Mouse (Mus musculus) embryonic facial prominence, embryonic 10.5 days (tissue): ENCODE measurements around the gene Ptprt. TPM values are rescaled to one million over a fixed set of nuclear protein-coding genes. Genes with fewer than 3 reads are reported as not detected.

ENCODE experiments used
- DNase-seq: peaks from one replicate; pipeline ENCODE4 v3.0.0-alpha.2; 2017; ENCODE audit warnings: low spot score
- H3K27ac ChIP-seq: fragments of 300-500 bp; sonication (generic); replicated peaks from 2 replicates; pipeline ENCODE4 v1.5.1; 2016; ENCODE audit warnings: mild to moderate bottlenecking
- H3K27me3 ChIP-seq: fragments of 300-500 bp; sonication (generic); replicated peaks from 2 replicates; pipeline ENCODE4 v1.6.1; 2016; ENCODE audit warnings: low read depth, mild to moderate bottlenecking; ENCODE audit not compliant: poor library complexity, severe bottlenecking
- H3K36me3 ChIP-seq: fragments of 300-500 bp; sonication (generic); replicated peaks from 2 replicates; pipeline ENCODE4 v1.6.1; 2016; ENCODE audit warnings: mild to moderate bottlenecking, moderate library complexity
- H3K4me1 ChIP-seq: fragments of 300-500 bp; sonication (generic); 2 replicates; pipeline ENCODE4 v1.6.1; 2016
- H3K4me3 ChIP-seq: fragments of 300-500 bp; sonication (generic); 2 replicates; pipeline ENCODE4 v1.5.1; 2016; ENCODE audit warnings: mild to moderate bottlenecking, moderate library complexity
- H3K9me3 ChIP-seq: fragments of 300-500 bp; sonication (generic); 2 replicates; pipeline ENCODE4 v1.6.1; 2016; ENCODE audit warnings: mild to moderate bottlenecking
- WGBS: fragments of 180-500 bp; shearing (Covaris S2); methylation state at CpG from one replicate; pipeline ENCODE4 v1.1.7; 2016; 5-methylcytosine and 5-hydroxymethylcytosine counted together
- polyA plus RNA-seq: library from polyadenylated mRNA; unstranded; fragments of >200 nt; fragmentation: Nextera tagmentation; extraction: Ambion mirVana; gene quantifications from 2 replicates; pipeline ENCODE4 v1.2.1, GENCODE M21; 2016

Gene Ptprt
- polyA plus RNA-seq, 1 experiment from 2014 or later, result 0.72 TPM

DNA sequence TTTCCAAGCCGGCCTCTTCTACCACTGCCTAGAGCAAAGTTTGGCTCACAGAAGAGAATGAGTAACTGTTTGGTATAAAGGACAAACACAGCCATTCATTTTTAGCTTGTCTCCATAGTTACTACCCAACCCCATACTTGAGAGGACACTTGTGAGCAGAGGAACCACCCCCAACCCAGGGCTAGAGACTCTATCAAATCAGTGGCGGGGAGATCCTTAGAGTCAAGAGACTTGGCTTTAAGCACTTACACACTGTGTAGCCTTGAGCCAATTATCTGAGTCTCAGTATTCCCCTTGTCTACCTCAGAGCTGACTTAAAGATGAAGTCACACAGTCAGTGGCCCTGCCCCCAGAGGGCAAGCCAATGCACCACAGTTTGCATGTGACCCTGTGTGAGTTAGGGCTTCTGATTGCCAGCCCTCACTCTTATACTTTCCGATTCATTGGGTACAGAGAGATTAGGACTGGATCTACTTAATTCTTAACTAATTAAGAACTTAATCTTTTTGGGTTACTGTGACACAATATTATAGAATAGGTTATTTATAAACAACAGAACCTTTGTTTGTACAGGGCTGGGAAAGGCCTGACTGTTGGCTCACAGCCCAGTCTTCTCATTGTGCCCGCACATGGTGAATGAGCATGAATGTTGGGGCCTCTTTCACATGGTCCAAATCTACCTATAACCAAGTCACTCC, 529.2 kb downstream of the Ptprt start:
- H3K4me3 ChIP-seq, result no peak overlapping the region
- H3K27me3 ChIP-seq, result no peaks in the 10 kb centered on the region
- H3K9me3 ChIP-seq, result no peaks in the 10 kb centered on the region
- no peak for DNase-seq
- no peaks in the 10 kb centered on the region for H3K4me1 ChIP-seq
- no peak overlapping the region for H3K27ac ChIP-seq
- no peaks in the 10 kb centered on the region for H3K36me3 ChIP-seq
- 65% methylated on average over 4 of the region's 4 CpGs for WGBS

- Histone ChIP-seq H3K27ac (no peak overlapping the region), H3K4me3 (no peak overlapping the region)
These were observed 531.1 kb downstream of the Ptprt start for GRCm38 (mm10) chr2:162129896-162130295.

GRCm38 (mm10) chr2:162118041-162118440, 542.9 kb downstream of the Ptprt start:
- Histone ChIP-seq H3K4me3 (no peak overlapping the region), H3K9me3 (no peaks in the 10 kb centered on the region), H3K4me1 (no peaks in the 10 kb centered on the region), H3K27ac (no peak overlapping the region), H3K36me3 (no peaks in the 10 kb centered on the region), H3K27me3 (no peaks in the 10 kb centered on the region)
- no peak for DNase-seq
- 81% methylated on average over 2 of the region's 2 CpGs for WGBS

More at GRCm38 (mm10) chr2:162129896-162130295, 531.1 kb downstream of the Ptprt start:
- 97% methylated on average over 1 of the region's 1 CpGs for WGBS
- H3K36me3 ChIP-seq, result no peaks in the 10 kb centered on the region
- no peaks in the 10 kb centered on the region for H3K4me1 ChIP-seq
- H3K27me3 ChIP-seq, result no peaks in the 10 kb centered on the region
- no peaks in the 10 kb centered on the region for H3K9me3 ChIP-seq
- DNase-seq, result no peak

DNA sequence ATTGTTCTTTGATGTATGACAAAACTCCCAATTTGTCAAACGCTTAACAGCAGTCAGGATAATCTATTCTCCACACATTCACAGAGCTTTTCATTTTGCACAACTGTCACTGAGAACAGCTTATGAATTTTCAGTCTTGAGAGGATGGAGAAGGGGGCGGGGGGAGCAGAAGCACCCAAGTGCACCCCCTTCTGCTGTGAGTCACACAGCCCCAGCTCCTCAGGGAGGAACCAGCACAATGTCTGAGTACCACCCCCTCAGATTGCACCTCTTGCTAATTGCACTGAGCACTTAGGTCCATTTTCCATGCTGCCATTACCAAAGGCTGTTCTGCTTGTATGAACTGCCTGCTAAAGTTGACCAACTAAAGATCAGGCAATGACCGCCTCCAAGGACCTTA, 578.6 kb downstream of the Ptprt start:
- 90% methylated on average over 3 of the region's 3 CpGs for WGBS
- Histone ChIP-seq H3K4me1 (no peaks in the 10 kb centered on the region), H3K36me3 (no peaks in the 10 kb centered on the region), H3K4me3 (no peak overlapping the region), H3K27ac (no peak overlapping the region), H3K27me3 (no peaks in the 10 kb centered on the region), H3K9me3 (no peaks in the 10 kb centered on the region)
- DNase-seq, result no peak

DNA sequence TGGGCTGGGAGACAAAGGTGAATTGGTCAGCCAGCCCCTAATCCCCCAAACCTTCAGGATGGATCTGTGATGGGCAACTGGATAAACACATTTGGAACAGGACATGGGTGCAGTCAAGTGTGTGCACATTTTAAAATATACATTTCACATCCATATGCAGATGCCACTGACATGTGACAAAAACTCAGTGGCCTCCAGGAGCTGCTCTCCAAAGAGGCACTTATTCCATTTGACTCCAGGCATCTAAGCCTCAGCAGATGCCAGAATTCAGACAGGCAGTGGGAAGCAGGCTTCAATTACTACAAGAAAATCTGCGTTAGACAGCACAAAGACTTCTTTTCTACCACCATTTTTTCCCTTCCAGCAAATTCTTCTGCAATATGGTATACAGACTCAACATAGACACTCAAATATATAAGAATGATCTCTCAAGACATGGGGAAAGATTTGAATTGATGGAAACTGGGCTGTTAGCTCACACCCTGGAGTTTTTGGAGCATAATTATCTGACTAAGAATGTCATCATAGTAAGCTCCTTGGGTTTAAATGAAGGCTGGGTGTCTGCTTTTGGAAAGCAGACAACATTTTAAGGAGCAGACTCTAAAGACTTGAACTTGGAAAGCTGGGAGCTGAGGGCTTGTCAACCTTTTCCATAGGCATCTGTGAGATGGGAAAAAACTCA, 580.1 kb downstream of the Ptprt start:
- no peak overlapping the region for H3K27ac ChIP-seq
- H3K4me3 ChIP-seq, result no peak overlapping the region
- no peaks in the 10 kb centered on the region for H3K4me1 ChIP-seq
- no peak for DNase-seq
- 59% methylated on average over 1 of the region's 1 CpGs for WGBS
- H3K9me3 ChIP-seq, result no peaks in the 10 kb centered on the region
- H3K36me3 ChIP-seq, result no peaks in the 10 kb centered on the region
- H3K27me3 ChIP-seq, result no peaks in the 10 kb centered on the region

DNA sequence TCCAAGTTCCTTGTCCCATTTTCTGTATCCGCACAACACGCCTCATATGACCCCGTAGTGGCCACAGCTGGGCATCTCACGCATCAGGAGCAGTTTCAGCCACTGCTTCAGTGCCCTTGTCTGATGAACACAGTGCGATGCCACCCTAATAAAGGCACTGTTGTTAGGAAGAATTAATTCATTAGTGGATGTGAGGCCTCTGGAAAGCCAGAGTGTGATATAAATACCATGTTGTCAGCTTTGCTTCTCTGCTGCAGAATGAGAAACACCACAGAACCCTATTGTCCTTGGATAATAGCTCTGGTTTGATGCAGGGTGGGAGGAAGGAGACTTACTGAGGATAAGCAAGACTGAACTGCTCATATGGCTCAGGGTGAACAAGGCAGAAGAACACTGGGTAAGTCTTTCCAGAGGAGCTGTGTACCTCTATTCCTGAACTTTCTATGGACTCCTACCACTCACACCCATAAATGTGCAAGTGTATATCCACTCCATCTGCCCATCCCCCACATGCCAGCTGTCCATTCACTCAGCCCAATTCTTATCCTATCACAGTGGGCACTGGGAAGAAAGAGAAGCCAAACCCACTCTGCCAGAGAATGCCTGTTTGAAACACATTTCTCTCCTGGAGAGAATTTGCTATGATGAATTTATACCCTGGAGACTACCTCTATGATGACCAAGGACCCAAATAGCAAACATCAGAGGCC, 582.2 kb downstream of the Ptprt start:
- H3K9me3 ChIP-seq, result no peaks in the 10 kb centered on the region
- H3K4me3 ChIP-seq, result no peak overlapping the region
- no peaks in the 10 kb centered on the region for H3K36me3 ChIP-seq
- 88% methylated on average over 5 of the region's 5 CpGs for WGBS
- H3K4me1 ChIP-seq, result no peaks in the 10 kb centered on the region
- no peaks in the 10 kb centered on the region for H3K27me3 ChIP-seq
- no peak overlapping the region for H3K27ac ChIP-seq
- no peak for DNase-seq

GRCm38 (mm10) chr2:162052816-162053215, 608.1 kb downstream of the Ptprt start:
- Histone ChIP-seq H3K4me1 (no peaks in the 10 kb centered on the region), H3K27ac (no peak overlapping the region), H3K4me3 (no peak overlapping the region), H3K27me3 (no peaks in the 10 kb centered on the region), H3K36me3 (no peaks in the 10 kb centered on the region), H3K9me3 (no peaks in the 10 kb centered on the region)
- 95% methylated on average over 3 of the region's 3 CpGs for WGBS
- DNase-seq, result no peak

DNA sequence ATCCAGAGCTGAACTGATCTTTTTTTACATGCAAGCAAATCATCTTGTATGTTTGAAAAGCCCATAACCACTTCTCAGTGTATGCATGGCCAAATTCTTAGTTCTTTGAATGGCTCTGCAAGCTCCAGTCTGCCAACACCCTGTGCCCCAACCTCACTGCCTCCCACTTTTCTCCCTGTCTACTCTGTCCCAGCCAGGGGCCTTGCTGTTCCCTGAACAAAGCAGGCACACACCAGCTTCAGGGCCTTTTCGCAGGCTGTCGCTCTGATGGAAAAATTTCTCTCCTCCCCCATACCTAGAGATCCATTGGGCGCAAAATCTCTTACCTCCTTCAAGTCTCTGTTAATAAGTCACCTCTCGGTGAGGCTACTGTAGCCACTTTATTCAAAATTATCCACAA, 610.7 kb downstream of the Ptprt start:
- WGBS, result 83% methylated on average over 4 of the region's 4 CpGs
- Histone ChIP-seq H3K9me3 (no peaks in the 10 kb centered on the region), H3K27ac (no peak overlapping the region), H3K4me1 (no peaks in the 10 kb centered on the region), H3K27me3 (no peaks in the 10 kb centered on the region), H3K36me3 (no peaks in the 10 kb centered on the region), H3K4me3 (no peak overlapping the region)
- no peak for DNase-seq

GRCm38 (mm10) chr2:162035615-162036014, 625.3 kb downstream of the Ptprt start:
- no peak overlapping the region for H3K4me3 ChIP-seq
- no peak for DNase-seq
- H3K27me3 ChIP-seq, result no peaks in the 10 kb centered on the region
- no peaks in the 10 kb centered on the region for H3K9me3 ChIP-seq
- H3K27ac ChIP-seq, result no peak overlapping the region
- H3K36me3 ChIP-seq, result no peaks in the 10 kb centered on the region
- H3K4me1 ChIP-seq, result no peaks in the 10 kb centered on the region
- 78% methylated on average over 4 of the region's 4 CpGs for WGBS

DNA sequence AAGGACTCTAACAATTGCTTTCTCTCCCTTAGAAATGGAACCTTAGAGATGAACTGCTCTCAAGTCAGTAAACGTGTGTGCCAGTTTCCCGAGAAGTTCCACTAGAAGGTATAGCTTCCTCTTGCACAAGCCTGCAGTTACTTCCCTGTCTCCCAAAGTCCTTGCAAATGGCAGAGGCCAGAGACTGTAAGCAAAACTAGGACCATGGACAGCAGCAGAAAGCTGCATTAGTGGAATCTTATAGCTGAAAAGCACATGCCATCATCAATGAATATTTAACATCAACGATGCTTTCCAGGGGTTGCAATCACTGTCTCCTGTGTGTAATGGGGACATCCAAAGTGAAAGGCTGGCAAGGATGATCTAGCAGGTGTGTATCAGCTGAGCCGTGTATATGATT, 629.3 kb downstream of the Ptprt start:
- Histone ChIP-seq H3K4me3 (no peak overlapping the region), H3K27ac (no peak overlapping the region), H3K27me3 (no peaks in the 10 kb centered on the region), H3K36me3 (no peaks in the 10 kb centered on the region), H3K9me3 (no peaks in the 10 kb centered on the region), H3K4me1 (no peaks in the 10 kb centered on the region)
- peak; percentile 55 for DNase-seq
- 72% methylated on average over 4 of the region's 4 CpGs for WGBS

DNA sequence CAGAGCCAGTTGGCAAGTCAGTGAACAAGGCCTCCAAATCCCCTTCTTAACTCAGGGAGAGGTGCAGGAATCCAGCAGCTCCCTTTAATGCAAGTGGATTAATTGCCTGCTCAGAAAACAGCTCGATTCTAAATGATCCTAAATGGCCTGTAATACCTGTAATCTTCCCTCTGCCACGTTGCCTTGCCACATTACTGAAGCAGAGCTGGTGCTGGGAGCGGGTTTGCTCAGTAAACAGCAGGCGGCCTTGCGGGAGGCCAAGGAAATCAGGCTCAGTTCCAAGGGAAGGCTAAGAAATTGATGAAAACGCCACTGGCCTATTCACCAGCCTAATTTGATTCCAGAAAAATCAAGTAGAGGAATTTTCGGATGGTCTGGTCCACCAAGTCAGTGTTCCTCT, 659.9 kb downstream of the Ptprt start:
- no peak overlapping the region for H3K27ac ChIP-seq
- H3K9me3 ChIP-seq, result no peaks in the 10 kb centered on the region
- no peaks in the 10 kb centered on the region for H3K27me3 ChIP-seq
- H3K4me1 ChIP-seq, result no peaks in the 10 kb centered on the region
- H3K4me3 ChIP-seq, result no peak overlapping the region
- H3K36me3 ChIP-seq, result no peaks in the 10 kb centered on the region
- DNase-seq, result no peak
- 55% methylated on average over 7 of the region's 7 CpGs for WGBS

DNA sequence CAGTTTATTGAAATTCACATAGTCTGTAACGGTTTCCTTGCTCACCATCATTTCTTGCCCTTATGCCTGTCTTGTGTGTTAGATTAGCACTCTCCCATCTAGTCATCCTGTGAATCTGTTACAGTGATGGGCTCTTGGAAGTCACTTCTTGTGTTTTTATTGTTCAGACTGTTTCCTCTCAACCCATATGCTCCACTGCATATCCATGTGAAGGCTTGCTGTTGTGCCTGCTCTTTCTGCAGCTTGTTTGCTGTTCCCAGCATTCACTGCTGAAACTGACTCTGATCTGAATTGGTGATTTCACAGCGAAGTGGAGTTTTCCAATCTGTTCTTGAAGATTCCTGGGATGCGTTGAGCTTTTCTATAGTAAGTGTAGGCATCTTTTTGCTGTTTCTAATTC, 678.6 kb downstream of the Ptprt start:
- no peaks in the 10 kb centered on the region for H3K36me3 ChIP-seq
- no peaks in the 10 kb centered on the region for H3K9me3 ChIP-seq
- no peak overlapping the region for H3K4me3 ChIP-seq
- no peaks in the 10 kb centered on the region for H3K27me3 ChIP-seq
- H3K4me1 ChIP-seq, result no peaks in the 10 kb centered on the region
- 82% methylated on average over 3 of the region's 3 CpGs for WGBS
- DNase-seq, result no peak
- no peak overlapping the region for H3K27ac ChIP-seq
